Mouse (Mus musculus) stomach, embryonic 16.5 days (tissue): Measurements from ENCODE around the gene Clpb. TPM values are rescaled to one million over a fixed set of nuclear protein-coding genes. Genes with fewer than 3 reads are reported as not detected.

Source experiments
- ATAC-seq: fragments of 200-750 bp; cut with Nextera tagmentation; 2 replicates; pipeline ENCODE4 v1.8.0; 2017; ENCODE audit warnings: moderate number of reproducible peaks, moderate TSS enrichment; ENCODE audit not compliant: insufficient read depth, low FRiP score
- H3K27ac ChIP-seq: fragments of 300-500 bp; sonication (generic); 2 replicates; pipeline ENCODE4 v1.5.1; 2014; ENCODE audit warnings: low read length
- H3K27me3 ChIP-seq: fragments of 300-500 bp; sonication (generic); 2 replicates; pipeline ENCODE4 v1.6.1; 2014; ENCODE audit warnings: low read length, control low read depth, mixed read lengths; ENCODE audit not compliant: control insufficient read depth, insufficient read depth
- H3K36me3 ChIP-seq: fragments of 300-500 bp; sonication (generic); 2 replicates; pipeline ENCODE4 v1.6.1; 2014; ENCODE audit warnings: low read length; ENCODE audit not compliant: control insufficient read depth, insufficient read depth
- H3K4me1 ChIP-seq: fragments of 300-500 bp; sonication (generic); 2 replicates; pipeline ENCODE4 v1.6.1; 2014; ENCODE audit warnings: low read length, control low read depth, mixed read lengths; ENCODE audit not compliant: control insufficient read depth, insufficient read depth
- H3K4me2 ChIP-seq: fragments of 300-500 bp; sonication (generic); 2 replicates; pipeline ENCODE4 v1.6.1; 2014; ENCODE audit warnings: low read depth, low read length, mixed read lengths
- H3K4me3 ChIP-seq: fragments of 300-500 bp; sonication (generic); replicated peaks from 2 replicates; pipeline ENCODE4 v1.5.1; 2014; ENCODE audit warnings: mild to moderate bottlenecking, low read length
- H3K9ac ChIP-seq: fragments of 300-500 bp; sonication (generic); 2 replicates; pipeline ENCODE4 v1.6.1; 2014; ENCODE audit warnings: low read length
- H3K9me3 ChIP-seq: fragments of 300-500 bp; sonication (generic); replicated peaks from 2 replicates; pipeline ENCODE4 v1.6.1; 2016; ENCODE audit warnings: low read length, control low read depth; ENCODE audit not compliant: control insufficient read depth
- WGBS: fragments of 180-500 bp; shearing (Covaris S2); extraction: QIAGEN DNeasy Blood & Tissue Kit; methylation state at CpG from one replicate; pipeline ENCODE4 v1.1.7; 2014; 5-methylcytosine and 5-hydroxymethylcytosine counted together
- polyA plus RNA-seq: library from polyadenylated mRNA; unstranded; fragments of >200 nt; fragmentation: Nextera tagmentation; extraction: Ambion mirVana; gene quantifications from 2 replicates; pipeline ENCODE4 v1.2.1, GENCODE M21; 2015

The Clpb gene
- polyA plus RNA-seq, 1 experiment from 2014 or later, result 55.9 TPM

DNA sequence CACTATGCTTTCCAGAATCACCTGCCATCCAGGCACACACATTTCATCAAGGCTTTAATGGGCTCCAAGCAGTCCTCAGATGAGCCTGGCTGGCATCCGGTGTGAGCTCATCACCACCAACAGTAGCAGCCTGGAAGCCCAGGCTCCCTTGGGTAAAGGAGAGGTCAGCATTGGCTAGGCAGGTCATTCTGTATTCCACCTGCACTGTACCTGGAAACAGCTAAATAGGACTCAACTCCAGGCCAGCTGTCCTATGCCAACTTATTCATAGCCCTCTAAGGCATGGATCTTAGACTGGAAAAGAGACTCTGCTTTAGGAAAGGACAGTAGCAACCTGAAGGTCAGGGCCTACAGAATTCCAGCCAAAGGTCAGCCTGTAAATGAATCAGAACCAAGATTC, 68.7 kb downstream of the Clpb start:
- 81% methylated on average over 1 of the region's 1 CpGs for WGBS
- Histone ChIP-seq H3K27ac (no peak overlapping the region), H3K9me3 (no peaks in the 10 kb centered on the region), H3K4me3 (no peak overlapping the region), H3K27me3 (no peaks in the 10 kb centered on the region), H3K4me2 (no peak overlapping the region), H3K36me3 (no peaks in the 10 kb centered on the region), H3K4me1 (no peaks in the 10 kb centered on the region), H3K9ac (no peak overlapping the region)
- ATAC-seq, result no peak

DNA sequence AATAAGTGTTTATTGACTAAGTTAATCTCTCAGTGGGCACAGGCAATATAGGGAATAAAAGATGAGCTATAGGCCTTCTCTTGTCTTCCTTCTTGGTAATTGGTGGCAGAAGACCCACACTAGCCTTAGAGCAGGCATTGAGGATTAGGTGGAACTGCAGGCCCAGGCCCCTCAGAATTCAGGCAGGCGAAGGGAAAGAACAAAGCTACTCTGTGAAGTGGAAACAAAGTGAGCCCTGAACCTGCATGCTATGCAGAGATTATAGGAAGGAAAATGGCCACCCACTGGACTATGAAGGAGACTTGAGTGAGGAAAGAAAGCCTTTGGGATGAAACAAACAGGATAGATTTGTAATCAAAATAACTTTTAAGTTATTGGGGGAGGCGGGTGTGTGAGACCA, 69.6 kb downstream of the Clpb start:
- H3K4me3 ChIP-seq, result no peak overlapping the region
- H3K36me3 ChIP-seq, result no peaks in the 10 kb centered on the region
- H3K9ac ChIP-seq, result no peak overlapping the region
- 90% methylated on average over 2 of the region's 2 CpGs for WGBS
- no peak for ATAC-seq
- H3K4me2 ChIP-seq, result no peak overlapping the region
- H3K27me3 ChIP-seq, result no peaks in the 10 kb centered on the region
- no peak overlapping the region for H3K27ac ChIP-seq
- H3K4me1 ChIP-seq, result no peaks in the 10 kb centered on the region
- H3K9me3 ChIP-seq, result no peaks in the 10 kb centered on the region

DNA sequence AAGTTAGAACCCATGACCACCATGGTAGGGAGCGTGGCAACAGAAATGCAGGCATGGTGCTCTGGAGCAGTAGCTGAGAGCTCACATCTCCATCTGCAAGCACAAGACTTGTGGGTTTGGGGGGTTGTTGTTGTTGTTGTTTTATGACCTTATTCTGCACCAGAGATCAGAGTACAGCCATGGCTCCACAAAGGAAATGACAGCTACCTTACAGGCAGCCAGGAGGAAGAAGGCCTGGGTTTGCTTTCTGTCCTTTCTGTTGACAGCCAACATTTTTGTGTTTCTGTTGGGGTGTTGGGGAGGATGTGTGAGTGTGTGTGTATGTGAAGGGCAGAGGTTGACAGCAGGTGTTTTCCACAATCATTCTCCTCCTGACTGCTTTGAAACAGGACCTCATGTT, 71.9 kb downstream of the Clpb start:
- WGBS, result 95% methylated on average over 1 of the region's 1 CpGs
- Histone ChIP-seq H3K9ac (no peak overlapping the region), H3K4me2 (no peak overlapping the region), H3K27me3 (no peaks in the 10 kb centered on the region), H3K4me3 (no peak overlapping the region), H3K4me1 (no peaks in the 10 kb centered on the region), H3K36me3 (no peaks in the 10 kb centered on the region), H3K9me3 (no peaks in the 10 kb centered on the region), H3K27ac (no peak overlapping the region)
- ATAC-seq, result no peak

DNA sequence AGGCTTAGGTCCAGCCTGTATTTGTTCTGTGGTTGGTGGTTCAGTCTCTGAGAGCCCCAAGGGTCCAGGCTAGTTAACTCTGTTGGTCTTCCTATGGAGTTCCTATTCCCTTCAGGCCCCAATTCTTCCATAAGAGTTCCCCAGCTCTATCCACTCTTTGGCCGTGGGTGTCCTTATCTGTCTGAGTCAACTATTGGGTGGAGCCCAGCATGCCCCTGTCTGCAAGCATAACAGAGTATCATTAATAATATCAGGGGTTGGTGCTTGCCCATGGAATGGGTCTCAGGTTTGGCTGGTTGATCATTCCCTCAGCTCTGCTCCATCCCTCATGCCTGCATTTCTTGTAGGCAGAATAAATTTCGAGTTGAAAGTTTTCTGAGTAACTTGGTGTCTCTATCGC, 74.3 kb downstream of the Clpb start:
- Histone ChIP-seq H3K27me3 (no peaks in the 10 kb centered on the region), H3K4me2 (no peak overlapping the region), H3K36me3 (no peaks in the 10 kb centered on the region), H3K9me3 (no peaks in the 10 kb centered on the region), H3K4me3 (no peak overlapping the region), H3K27ac (no peak overlapping the region), H3K4me1 (no peaks in the 10 kb centered on the region), H3K9ac (no peak overlapping the region)
- ATAC-seq, result no peak
- WGBS, result 55% methylated on average over 3 of the region's 3 CpGs

DNA sequence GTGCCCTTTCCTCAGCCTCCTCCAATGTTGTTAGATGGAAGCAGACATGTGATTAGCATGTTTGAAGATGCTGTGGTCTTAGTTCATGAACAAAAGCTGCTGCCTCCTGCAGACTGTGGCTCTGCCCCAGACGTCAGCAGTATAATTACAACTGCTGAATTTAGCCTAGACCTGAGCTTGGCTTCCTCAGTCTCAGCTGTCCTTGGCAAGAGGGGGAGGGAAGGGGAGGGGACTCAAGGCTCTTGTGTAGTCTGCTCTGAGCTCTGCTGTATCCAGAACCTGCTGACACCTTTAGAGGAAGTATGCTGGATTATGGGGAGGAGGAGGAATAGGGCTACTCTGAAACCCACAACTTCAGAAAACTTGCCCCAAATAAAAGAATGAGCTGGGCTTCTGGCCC, 76.2 kb downstream of the Clpb start:
- no peaks in the 10 kb centered on the region for H3K9me3 ChIP-seq
- no peak overlapping the region for H3K4me3 ChIP-seq
- no peak overlapping the region for H3K27ac ChIP-seq
- H3K4me2 ChIP-seq, result no peak overlapping the region
- H3K4me1 ChIP-seq, result no peaks in the 10 kb centered on the region; the same call in 1 of the 2 replicates
- no peaks in the 10 kb centered on the region for H3K27me3 ChIP-seq
- ATAC-seq, result no peak; the same call in 1 of the 2 replicates
- H3K9ac ChIP-seq, result no peak overlapping the region
- H3K36me3 ChIP-seq, result no peaks in the 10 kb centered on the region
- 53% methylated on average over 1 of the region's 1 CpGs for WGBS

DNA sequence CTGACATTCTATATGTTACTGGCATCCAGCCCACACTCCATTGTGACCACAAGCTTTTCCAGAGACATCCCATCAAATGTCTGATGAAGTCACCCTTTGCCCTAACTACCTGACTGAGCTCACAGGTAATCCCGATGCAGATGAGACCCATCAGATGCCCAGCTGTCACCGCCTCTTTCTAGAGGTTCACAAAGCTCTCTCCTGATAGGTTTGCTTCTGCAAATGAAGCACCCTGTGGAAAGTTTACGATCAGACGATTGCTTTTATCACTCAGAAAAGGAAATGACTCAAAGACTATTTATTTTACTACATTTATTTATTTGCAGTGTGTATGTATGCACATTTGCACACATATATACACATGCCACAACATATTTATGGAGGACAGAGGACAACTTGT, 80.1 kb downstream of the Clpb start:
- Histone ChIP-seq H3K27me3 (no peaks in the 10 kb centered on the region), H3K9me3 (no peaks in the 10 kb centered on the region), H3K4me2 (no peak overlapping the region), H3K27ac (no peak overlapping the region), H3K4me3 (no peak overlapping the region), H3K36me3 (no peaks in the 10 kb centered on the region), H3K4me1 (no peaks in the 10 kb centered on the region; the same call in 1 of the 2 replicates), H3K9ac (no peak overlapping the region)
- no peak for ATAC-seq
- WGBS, result 57% methylated on average over 4 of the region's 4 CpGs

DNA sequence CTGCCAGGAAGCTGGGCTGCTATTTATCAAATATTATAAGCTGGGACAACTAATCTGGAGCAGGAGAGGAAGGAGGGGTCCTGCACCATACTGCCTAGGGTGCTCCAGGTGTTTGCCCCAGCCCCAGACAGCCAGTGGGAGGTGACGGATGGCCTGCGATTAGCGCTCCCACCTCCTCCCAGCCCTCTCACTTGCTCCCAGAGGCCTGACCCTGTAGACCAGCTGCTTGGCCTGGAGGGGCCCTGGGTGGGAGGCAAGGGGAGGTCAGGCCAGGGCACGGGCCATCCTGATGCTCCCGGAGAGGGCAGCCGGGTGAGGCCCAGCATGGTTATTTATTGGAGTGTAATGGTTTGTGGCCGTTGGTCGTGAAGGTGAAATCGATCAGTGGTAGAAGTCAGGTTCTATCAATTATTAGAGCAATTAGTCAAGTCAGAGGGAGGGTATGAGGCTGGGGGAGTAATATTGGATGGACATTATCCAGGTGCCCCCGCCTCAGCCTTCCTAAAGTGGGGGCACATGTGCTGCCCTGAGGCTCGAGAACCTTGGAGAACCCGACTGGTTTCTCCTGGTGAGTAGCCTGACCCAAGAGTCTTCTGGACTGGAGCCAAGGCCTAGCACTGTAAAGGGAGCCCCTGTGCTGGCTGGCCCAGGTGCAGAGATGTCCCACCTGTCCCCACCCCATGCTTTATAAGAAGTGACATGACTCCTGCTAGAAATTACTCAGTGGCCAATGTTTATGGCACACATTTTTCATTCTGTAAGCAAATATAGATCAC, 83.3 kb downstream of the Clpb start:
- Histone ChIP-seq H3K9ac (no peak overlapping the region), H3K27me3 (no peaks in the 10 kb centered on the region), H3K4me1 (no peaks in the 10 kb centered on the region; the same call in 1 of the 2 replicates), H3K36me3 (no peaks in the 10 kb centered on the region), H3K4me3 (no peak overlapping the region), H3K4me2 (no peak overlapping the region), H3K27ac (no peak overlapping the region), H3K9me3 (no peaks in the 10 kb centered on the region)
- 48% methylated on average over 12 of the region's 12 CpGs for WGBS
- no peak for ATAC-seq

DNA sequence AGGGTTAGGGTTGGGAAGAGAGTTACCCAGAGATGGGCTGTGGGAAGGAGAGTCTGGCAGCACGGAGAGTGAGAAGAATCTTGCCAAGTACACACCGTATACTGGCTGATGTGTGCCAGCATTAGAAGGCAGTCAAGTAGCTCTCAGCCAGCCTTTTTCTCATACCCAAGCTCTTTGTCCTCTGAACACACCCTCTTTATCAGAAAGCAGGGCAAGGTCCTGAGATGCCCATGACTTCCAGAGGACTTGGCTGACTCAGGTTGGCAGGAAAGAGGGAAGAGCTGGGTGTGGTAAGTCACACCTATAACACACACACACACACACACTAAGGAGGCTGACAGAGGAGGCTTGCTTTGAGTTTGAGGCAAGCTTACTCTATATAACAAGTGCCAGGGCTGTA, 86.8 kb downstream of the Clpb start:
- 64% methylated on average over 2 of the region's 2 CpGs for WGBS
- Histone ChIP-seq H3K27me3 (no peaks in the 10 kb centered on the region), H3K9me3 (no peaks in the 10 kb centered on the region), H3K9ac (no peak overlapping the region), H3K27ac (peak overlapping the region; percentile 36; the same call in 1 of the 2 replicates), H3K4me3 (no peak overlapping the region), H3K4me2 (no peak overlapping the region), H3K4me1 (no peaks in the 10 kb centered on the region), H3K36me3 (no peaks in the 10 kb centered on the region)
- peak; percentile 48; the same call in 1 of the 2 replicates for ATAC-seq

DNA sequence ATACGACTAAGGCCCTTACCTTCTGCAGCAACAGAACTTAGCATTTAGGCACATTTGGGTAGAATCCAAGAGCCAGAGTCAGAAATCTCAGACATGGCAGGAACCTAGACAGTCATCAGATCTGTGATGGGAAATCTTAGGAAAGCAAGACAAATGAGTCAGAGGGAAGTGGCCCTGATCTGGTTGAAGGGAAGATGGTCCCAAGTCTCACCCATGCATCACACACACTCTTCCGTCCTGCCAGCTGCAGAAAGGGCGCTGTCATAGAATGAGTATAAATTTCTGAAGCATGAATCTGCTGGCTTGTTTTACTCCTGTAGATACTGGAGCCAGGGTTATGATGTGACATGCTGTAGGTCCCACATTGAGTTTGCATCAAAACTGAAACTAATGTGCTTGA, 88.9 kb downstream of the Clpb start:
- H3K36me3 ChIP-seq, result no peaks in the 10 kb centered on the region
- H3K4me1 ChIP-seq, result no peaks in the 10 kb centered on the region
- H3K4me2 ChIP-seq, result no peak overlapping the region
- no peak for ATAC-seq
- no peaks in the 10 kb centered on the region for H3K27me3 ChIP-seq
- no peak overlapping the region for H3K27ac ChIP-seq
- no peak overlapping the region for H3K4me3 ChIP-seq
- no peak overlapping the region for H3K9ac ChIP-seq
- 94% methylated on average over 3 of the region's 3 CpGs for WGBS
- H3K9me3 ChIP-seq, result no peaks in the 10 kb centered on the region
